Mouse (Mus musculus) spleen, postnatal 36 days (tissue): ENCODE measurements around the gene Ubtfl1.
"Not testable (repeated sequence)": the region's sequence is repeated elsewhere in the genome, so short reads cannot be mapped to it uniquely, and the experiment has no call there.

Experiments
- DNase-seq, 2 experiments: peaks; one replicate each; pipeline ENCODE4 v3.0.0; 2022; ENCODE audit warnings: low spot score in 2 of 2, mixed read lengths in 1 of 2

Ubtfl1 gene

GRCm38 (mm10) chr9:18404118-18404517, at the start of gene Ubtfl1:
TSS of gene Ubtfl1 (plus strand) at chr9:18404418.
- DNase-seq = no peak

GRCm38 (mm10) chr9:18373026-18373425, 31.2 kb upstream of the Ubtfl1 start:
- DNase-seq = not testable (repeated sequence)

- DNase-seq = no peak
Measured at GRCm38 (mm10) chr9:18385782-18386181, 18.4 kb upstream of the Ubtfl1 start.

- DNase-seq = no peak
Measured at GRCm38 (mm10) chr9:18399629-18400028, 4.6 kb upstream of the Ubtfl1 start.

- DNase-seq = not testable (repeated sequence)
Measured at GRCm38 (mm10) chr9:18402895-18403294, 1.3 kb upstream of the Ubtfl1 start, which contains the start of gene Naalad2. TSS of gene Naalad2 (minus strand) at chr9:18402995.

- DNase-seq = not testable (repeated sequence)
Measured at GRCm38 (mm10) chr9:18412371-18412770, 8.2 kb downstream of the Ubtfl1 start.

GRCm38 (mm10) chr9:18430354-18430753, 26.1 kb downstream of the Ubtfl1 start, which contains the start of gene Mbd3l2:
TSS of gene Mbd3l2 (plus strand) at chr9:18430654.
- no peak for DNase-seq

- no peak for DNase-seq
Measured at GRCm38 (mm10) chr9:18431687-18432086, 27.5 kb downstream of the Ubtfl1 start.

- no peak for DNase-seq
Measured at GRCm38 (mm10) chr9:18456520-18456919, 52.3 kb downstream of the Ubtfl1 start.
